Mouse (Mus musculus): ENCODE measurements around the gene Akap9.

DNA sequence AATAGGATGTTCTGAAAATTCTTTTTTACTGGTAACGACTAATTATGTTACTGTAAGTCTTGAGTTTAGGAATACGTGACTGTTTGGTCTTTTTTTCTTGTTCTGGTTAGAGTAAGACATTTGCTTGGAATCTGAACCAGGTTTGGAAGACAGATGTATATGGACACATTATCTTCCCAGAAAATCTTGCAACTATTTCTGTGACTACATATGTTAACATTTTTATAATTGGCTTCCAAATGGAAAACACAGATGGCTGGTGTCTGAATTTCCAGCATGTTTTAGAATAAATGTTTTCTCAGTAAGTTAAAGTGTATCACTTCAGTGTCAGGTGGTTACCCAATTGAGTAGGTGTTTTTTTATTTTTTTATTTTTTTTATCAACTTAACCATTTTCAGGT is 13.4 kb downstream of the Akap9 start:
- TF ChIP-seq GATA1 (IDR thresholded peaks at IDR 0.05; ENCODE audit: borderline replicate concordance, low read length), result no peak
- TF ChIP-seq FLI1 (IDR thresholded peaks at IDR 0.05; ENCODE audit: low read length), result no peak

Data from megakaryocyte, embryonic 14.5 days (primary cell).